In genomic region chr16:95702562-95703545, GRCm38 (mm10) we compare ENCODE assay signal across 8 mouse cellular contexts. TPM values are rescaled to one million over a fixed set of nuclear protein-coding genes. Genes with fewer than 3 reads are reported as not detected.
DNase-seq lines count a peak whose midpoint lies in the region; ATAC-seq and TF ChIP-seq lines count a peak whose summit lies in the region.

No protein-coding gene starts in this region.

- peak overlapping the region; percentile 95 for H3K9ac ChIP-seq in liver, adult 2 months (ENCODE audit: low read depth, low read length)
- H3K9ac ChIP-seq in hindbrain, embryonic 13.5 days = peak overlapping the region; percentile 87
- H3K9ac ChIP-seq in liver, embryonic 15.5 days = peak overlapping the region; percentile 72

- peak; percentile 48 for DNase-seq in liver, adult 2 months (ENCODE audit: extremely low read depth, low read depth, low spot score)
- no peak for DNase-seq in liver
- DNase-seq in R1 (ENCODE audit: low read depth, low spot score) = peak; percentile 16
- peak; percentile 51 for DNase-seq in embryo, embryonic 10.5 days (ENCODE audit: low spot score)
- DNase-seq in right cerebral cortex, postnatal 14 days = no peak

- H3K9me3 ChIP-seq in hindbrain, embryonic 13.5 days = no peaks in the 10 kb centered on the region
- no peaks in the 10 kb centered on the region for H3K9me3 ChIP-seq in liver, embryonic 15.5 days (replicated peaks)

- H3K27me3 ChIP-seq in liver, adult 2 months (ENCODE audit: control insufficient read depth, insufficient read depth, low read length) = no peaks in the 10 kb centered on the region
- no peaks in the 10 kb centered on the region for H3K27me3 ChIP-seq in hindbrain, embryonic 13.5 days
- no peaks in the 10 kb centered on the region for H3K27me3 ChIP-seq in liver, embryonic 15.5 days

- H3K4me1 ChIP-seq in liver, adult 2 months (ENCODE audit: control insufficient read depth, insufficient read depth, low read length) = peaks cover 14% of the 10 kb centered on the region
- H3K4me1 ChIP-seq in hindbrain, embryonic 13.5 days (replicated peaks) = peaks cover 37% of the 10 kb centered on the region
- peaks cover 14% of the 10 kb centered on the region for H3K4me1 ChIP-seq in liver, embryonic 15.5 days (replicated peaks)
- peaks cover 14% of the 10 kb centered on the region for H3K4me1 ChIP-seq in olfactory bulb, adult 2 months (ENCODE audit: control insufficient read depth, insufficient read depth, low read length)

- H3K79me2 ChIP-seq in liver, adult 2 months (ENCODE audit: control insufficient read depth, insufficient read depth, low read length) = peaks cover 28% of the 10 kb centered on the region

- peak; percentile 83 for ATAC-seq in hindbrain, embryonic 13.5 days (ENCODE audit: low FRiP score)
- peak; percentile 80 for ATAC-seq in liver, embryonic 15.5 days (ENCODE audit: insufficient read depth)

- no peak for TF ChIP-seq CTCF in liver, adult 2 months (IDR thresholded peaks at IDR 0.05; ENCODE audit: low read depth, low read length)
- TF ChIP-seq CTCF in olfactory bulb, adult 2 months (IDR thresholded peaks at IDR 0.05; ENCODE audit: insufficient read depth, low read depth, low read length) = no peak

- no peak for TF ChIP-seq POLR2A in liver, adult 2 months (IDR thresholded peaks at IDR 0.05; ENCODE audit: extremely low read depth, insufficient read depth, low read length)
- no peak; the same call in 1 of the 2 replicates for TF ChIP-seq POLR2A in olfactory bulb, adult 2 months (IDR thresholded peaks at IDR 0.05; ENCODE audit: insufficient read depth, low read depth, low read length)

- WGBS in liver, adult 2 months = under 1% methylated on average over 62 of the region's 62 CpGs
- 1% methylated on average over 61 of the region's 62 CpGs for WGBS in hindbrain, embryonic 13.5 days
- under 1% methylated on average over 62 of the region's 62 CpGs for WGBS in liver, embryonic 15.5 days (ENCODE audit: insufficient replicate concordance)
- 3% methylated on average over 62 of the region's 62 CpGs for WGBS in olfactory bulb, adult 2 months

- H3K36me3 ChIP-seq in liver, adult 2 months (ENCODE audit: control insufficient read depth, insufficient read depth, low read length) = peaks cover 1% of the 10 kb centered on the region
- H3K36me3 ChIP-seq in hindbrain, embryonic 13.5 days = peaks cover 8% of the 10 kb centered on the region; the same call in 1 of the 2 replicates
- 0 out of 2 replicates have a peak, but pooled peaks cover 6% of the 10 kb centered on the region for H3K36me3 ChIP-seq in liver, embryonic 15.5 days (replicated peaks)

- peak overlapping the region; percentile 82 for H3K27ac ChIP-seq in liver, adult 2 months (replicated peaks; ENCODE audit: insufficient read depth, low read depth, low read length)
- H3K27ac ChIP-seq in hindbrain, embryonic 13.5 days = peak overlapping the region; percentile 93
- peak overlapping the region; percentile 83 for H3K27ac ChIP-seq in liver, embryonic 15.5 days (replicated peaks)
- H3K27ac ChIP-seq in olfactory bulb, adult 2 months (ENCODE audit: insufficient read depth, low read depth, low read length) = peak overlapping the region; percentile 69; the same call in 1 of the 2 replicates

- peak overlapping the region; percentile 91 for H3K4me2 ChIP-seq in hindbrain, embryonic 13.5 days
- peak overlapping the region; percentile 81 for H3K4me2 ChIP-seq in liver, embryonic 15.5 days

- H3K4me3 ChIP-seq in liver, adult 2 months (ENCODE audit: insufficient read depth, low read depth, low read length) = peak overlapping the region; percentile 85
- peak overlapping the region; percentile 69 for H3K4me3 ChIP-seq in hindbrain, embryonic 13.5 days
- H3K4me3 ChIP-seq in liver, embryonic 15.5 days (replicated peaks) = peak overlapping the region; percentile 70
- H3K4me3 ChIP-seq in olfactory bulb, adult 2 months (ENCODE audit: insufficient read depth, low read depth, low read length) = peak overlapping the region; percentile 87

RNA-seq across cellular contexts. Expression of gene Ets2, which starts 1.0 kb away (rescaled TPM):
- 10.7 and 15.4 TPM in 2 replicates for total RNA-seq in liver, adult 2 months (2014; rRNA removed)
- 14.6 TPM in 2 replicates for polyA plus RNA-seq in liver, adult 2 months (2012; rRNA removed)
- 20.6 and 22.2 TPM in 2 replicates for polyA plus RNA-seq in hindbrain, embryonic 13.5 days (2015; fragmentation: Nextera tagmentation; extraction: Ambion mirVana)
- 11.7 and 13.1 TPM in 2 replicates for polyA plus RNA-seq in liver, embryonic 15.5 days (2015; fragmentation: Nextera tagmentation; extraction: Ambion mirVana)
- 287 TPM in 1 of 2 replicates, not detected in the other for polyA plus RNA-seq in olfactory bulb, adult 2 months (2012; ENCODE audit: insufficient read depth, insufficient read length, low replicate concordance, missing spikeins)

Comparison
In these comparisons a context has a peak if more than half of its experiments do, and no peak if none do; other contexts are left out.
1. DNase-seq: peak in liver, adult 2 months (single experiment), R1 (single experiment) and embryo, embryonic 10.5 days (single experiment); none in liver (single experiment) and right cerebral cortex, postnatal 14 days (single experiment).
2. Peak in every context shown above with its lines, with median percentiles within 50 percentile points of each other: H3K27ac ChIP-seq, H3K4me3 ChIP-seq and H3K9ac ChIP-seq.